Mouse (Mus musculus) liver, embryonic 14.5 days (tissue): ENCODE results near the gene Cth.

Experiments used
- CTCF ChIP-seq: IDR thresholded peaks from 2 replicates; pipeline ENCODE4 v1.5.1; 2016; ENCODE audit warnings: antibody characterized with exemption, low read depth, control low read depth
- EP300 ChIP-seq: IDR thresholded peaks from 2 replicates; pipeline ENCODE4 v1.6.1; 2016; ENCODE audit warnings: antibody characterized with exemption, low read depth

DNA sequence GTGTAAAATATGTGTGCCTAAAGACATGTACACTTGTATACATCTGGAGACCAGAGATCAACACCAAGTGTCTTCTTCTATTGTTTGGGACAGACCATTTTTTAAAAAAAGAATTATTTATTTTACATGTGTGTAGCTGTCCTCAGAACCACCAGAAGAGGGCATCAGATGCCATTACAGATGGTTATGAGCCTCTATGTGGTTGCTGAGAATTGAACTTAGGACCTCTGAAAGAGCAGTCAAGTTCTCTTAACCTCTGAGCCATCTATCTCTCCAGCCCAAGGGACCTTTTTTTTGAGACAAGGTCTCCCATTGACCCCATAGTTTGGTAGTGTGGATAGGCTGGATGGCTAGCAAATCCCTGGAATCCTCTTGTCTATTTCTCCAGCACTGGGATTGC lies 33.1 kb downstream of the Cth start:
- TF ChIP-seq CTCF (no peak), EP300 (no peak)
